Mouse (Mus musculus): ENCODE measurements around the gene Chp2.

GRCm38 (mm10) chr7:122249321-122249821 lies 30.1 kb downstream of the Chp2 start:
- TF ChIP-seq MXI1 (IDR thresholded peaks at IDR 0.05; ENCODE audit: low read depth, low read length) (no peak), GABPA (IDR thresholded peaks at IDR 0.05; ENCODE audit: insufficient replicate concordance, low read depth, low read length) (no peak), POLR2A (IDR thresholded peaks at IDR 0.05; ENCODE audit: low read depth, low read length) (no peak), USF1 (IDR thresholded peaks at IDR 0.05; ENCODE audit: low read depth, low read length) (no peak), ZC3H11A (IDR thresholded peaks at IDR 0.05; ENCODE audit: low read depth, low read length) (no peak), NELFE (IDR thresholded peaks at IDR 0.05; ENCODE audit: low read depth, low read length) (no peak), USF2 (conservative IDR thresholded peaks at IDR 0.05; ENCODE audit: low read depth, low read length) (no peak), RCOR1 (conservative IDR thresholded peaks at IDR 0.05; ENCODE audit: low read depth, low read length) (no peak), CTCF (conservative IDR thresholded peaks at IDR 0.05 in 1 of 2, IDR thresholded peaks at IDR 0.05 in 1 of 2; ENCODE audit: low read depth in 2 of 2, low read length in 2 of 2) (no peak), POLR2AphosphoS2 (IDR thresholded peaks at IDR 0.05; ENCODE audit: low read depth, low read length) (no peak), IRF4 (IDR thresholded peaks at IDR 0.05; ENCODE audit: low read depth, low read length) (no peak), EP300 (IDR thresholded peaks at IDR 0.05; ENCODE audit: low read length) (no peak)

All from CH12.LX (cell line).